Mouse (Mus musculus): ENCODE results near the gene Tnk2. TPM values are rescaled to one million over a fixed set of nuclear protein-coding genes. Genes with fewer than 3 reads are reported as not detected.

The Tnk2 gene
- total RNA-seq, 1 experiment: 47.1 TPM

DNA sequence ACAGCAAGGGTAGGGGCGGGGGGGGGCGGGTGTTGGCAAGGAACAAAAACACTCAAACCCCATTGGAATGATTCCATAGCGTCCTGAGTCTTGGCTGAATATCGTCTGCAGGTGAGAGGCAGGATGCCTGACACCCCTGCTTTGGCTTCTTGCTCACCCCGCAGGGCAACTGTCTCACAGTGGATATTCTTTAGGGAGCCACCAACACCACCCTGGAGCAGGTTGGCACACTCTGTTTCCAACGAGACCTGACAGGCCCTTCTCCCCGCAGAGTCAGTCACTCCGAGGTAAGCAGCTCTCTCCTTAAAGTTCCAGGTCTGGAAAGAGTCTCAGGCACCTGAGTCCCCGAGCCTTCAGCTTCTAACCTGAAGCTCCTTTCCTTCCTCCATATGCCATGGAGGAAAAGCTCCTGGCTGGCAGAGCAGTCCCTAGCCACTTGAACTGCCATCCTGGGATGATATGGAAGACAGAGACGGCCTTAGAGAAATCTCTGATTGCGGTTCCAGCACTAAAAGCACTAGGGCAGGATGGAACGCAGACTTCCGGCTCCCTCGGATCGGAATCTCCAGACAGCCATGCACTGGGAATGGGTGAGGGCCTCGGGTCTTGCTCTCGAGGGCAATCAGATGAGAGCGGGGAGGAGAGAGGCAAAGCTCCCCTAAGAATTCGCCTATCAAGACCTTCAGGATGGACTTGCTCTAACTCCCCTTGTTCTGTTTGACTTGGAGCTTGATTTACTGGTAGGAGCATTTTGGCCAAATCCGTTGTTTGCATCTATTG, 2.0 kb upstream of the Tnk2 start:
- DNase-seq (ENCODE audit: low read depth, low spot score): no peak
- Histone ChIP-seq H3K4me1 (ENCODE audit: control insufficient read depth in 2 of 2, insufficient read depth in 2 of 2, low read length in 2 of 2, poor library complexity in 1 of 2) (peaks cover 4 to 28% of the 10 kb centered on the region in 2 experiments; a peak in 1 of 4 replicates), H3K4me3 (ENCODE audit: insufficient read depth in 1 of 2, low read depth in 1 of 2, low read length in 2 of 2, poor library complexity in 1 of 2, severe bottlenecking in 1 of 2) (peak overlapping the region; percentile 23 to 32; a peak in 3 of 4 replicates), H3K36me3 (ENCODE audit: control insufficient read depth, insufficient read depth, low read length, poor library complexity, severe bottlenecking) (no peaks in the 10 kb centered on the region), H3K9me3 (ENCODE audit: control insufficient read depth, insufficient read depth, low read depth, low read length) (no peaks in the 10 kb centered on the region), H3K27ac (ENCODE audit: insufficient read depth, low read depth, low read length, poor library complexity, severe bottlenecking) (no peak overlapping the region), H3K9ac (ENCODE audit: insufficient read depth, low read depth, low read length, poor library complexity, severe bottlenecking) (peak overlapping the region; percentile 63; the same call in 1 of the 2 replicates)
- no peak for TF ChIP-seq CHD2 (IDR thresholded peaks at IDR 0.05; ENCODE audit: low read depth, low read length)
- no peak for TF ChIP-seq HCFC1 (IDR thresholded peaks at IDR 0.05; ENCODE audit: borderline replicate concordance, insufficient read depth, low read length)
- no peak for TF ChIP-seq MAFK (IDR thresholded peaks at IDR 0.05; ENCODE audit: insufficient read depth, low read depth, low read length)
- no peak for TF ChIP-seq ZNF384 (IDR thresholded peaks at IDR 0.05; ENCODE audit: low read depth, low read length)
- no peak for TF ChIP-seq ZC3H11A (IDR thresholded peaks at IDR 0.05; ENCODE audit: borderline replicate concordance, low read depth, low read length)
- in situ Hi-C loops (cut with MboI; ENCODE audit: low sequenced_read_pairs in 2 of 2, unreplicated experiment in 2 of 2): no loop called here

DNA sequence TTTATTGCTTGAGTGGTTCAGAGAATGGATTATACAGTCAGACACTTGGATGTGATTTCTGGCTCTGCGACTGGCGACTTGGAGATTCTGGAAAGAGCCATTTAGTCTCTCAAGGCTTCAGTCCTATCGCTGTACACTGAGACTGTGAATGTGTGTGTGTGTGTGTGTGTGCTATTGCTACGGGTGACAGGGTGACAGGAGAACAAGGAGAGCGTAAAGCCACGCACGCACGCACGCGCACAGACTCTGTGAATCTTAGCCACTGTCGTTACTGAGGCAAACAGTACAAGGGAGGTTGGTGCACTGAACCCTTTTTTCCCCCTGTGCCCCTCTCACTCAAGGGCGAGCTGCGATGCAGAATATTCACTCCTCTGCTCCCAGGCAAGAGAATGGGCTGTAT, 1.4 kb upstream of the Tnk2 start:
- H3K9me3 ChIP-seq (ENCODE audit: control insufficient read depth, insufficient read depth, low read depth, low read length): no peaks in the 10 kb centered on the region
- in situ Hi-C loops (cut with MboI; ENCODE audit: low sequenced_read_pairs in 2 of 2, unreplicated experiment in 2 of 2): no loop called here
- H3K27ac ChIP-seq (ENCODE audit: insufficient read depth, low read depth, low read length, poor library complexity, severe bottlenecking): no peak overlapping the region
- H3K4me3 ChIP-seq (ENCODE audit: insufficient read depth in 1 of 2, low read depth in 1 of 2, low read length in 2 of 2, poor library complexity in 1 of 2, severe bottlenecking in 1 of 2): peak overlapping the region; percentile 11 to 23; a peak in 2 of 4 replicates
- H3K9ac ChIP-seq (ENCODE audit: insufficient read depth, low read depth, low read length, poor library complexity, severe bottlenecking): peak overlapping the region; percentile 63; the same call in 1 of the 2 replicates
- no peaks in the 10 kb centered on the region for H3K36me3 ChIP-seq (ENCODE audit: control insufficient read depth, insufficient read depth, low read length, poor library complexity, severe bottlenecking)
- no peak for DNase-seq (ENCODE audit: low read depth, low spot score)
- TF ChIP-seq ZNF384 (IDR thresholded peaks at IDR 0.05; ENCODE audit: low read depth, low read length) (no peak), CHD2 (IDR thresholded peaks at IDR 0.05; ENCODE audit: low read depth, low read length) (no peak), MAFK (IDR thresholded peaks at IDR 0.05; ENCODE audit: insufficient read depth, low read depth, low read length) (no peak), ZC3H11A (IDR thresholded peaks at IDR 0.05; ENCODE audit: borderline replicate concordance, low read depth, low read length) (no peak), HCFC1 (IDR thresholded peaks at IDR 0.05; ENCODE audit: borderline replicate concordance, insufficient read depth, low read length) (no peak)
- H3K4me1 ChIP-seq (ENCODE audit: control insufficient read depth in 2 of 2, insufficient read depth in 2 of 2, low read length in 2 of 2, poor library complexity in 1 of 2): peaks cover 1 to 24% of the 10 kb centered on the region in 2 experiments; a peak in 1 of 4 replicates

DNA sequence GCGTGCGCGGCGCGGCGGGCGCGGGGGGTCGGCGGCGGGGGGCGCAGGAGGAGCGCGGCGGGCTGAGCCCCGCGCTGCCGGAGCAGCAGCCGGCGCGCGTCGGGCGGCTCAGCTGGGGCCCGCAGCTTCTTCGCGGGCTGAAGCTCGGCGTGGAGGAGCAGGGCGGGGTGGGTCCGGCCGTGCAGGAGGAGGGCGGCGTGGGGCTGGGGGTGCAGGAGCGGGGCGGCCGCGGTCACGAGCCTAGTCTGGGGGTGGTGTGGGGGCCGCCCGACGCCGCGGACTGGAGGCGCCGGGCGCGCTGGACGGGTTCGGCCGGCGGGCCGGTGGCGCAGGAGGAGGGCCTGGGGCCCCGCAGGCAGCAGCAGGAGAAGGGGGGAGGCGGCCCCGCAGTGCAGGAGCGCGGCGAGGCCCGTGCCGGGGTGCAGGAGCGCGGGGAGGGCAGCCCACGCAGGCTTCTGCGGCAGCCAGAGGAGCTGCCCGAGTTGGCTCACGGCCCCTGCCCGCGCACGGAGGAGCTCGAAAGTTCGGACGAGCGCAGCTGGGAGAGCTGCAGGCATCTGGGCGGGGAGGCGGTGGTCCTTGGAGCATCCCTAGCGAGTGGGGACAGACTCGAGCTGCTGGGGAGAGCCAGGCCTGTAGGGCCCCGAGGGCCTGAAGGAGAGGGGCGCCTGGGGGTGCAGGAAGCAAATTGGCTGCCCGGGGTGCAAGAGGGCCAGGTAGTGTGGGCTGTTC, 561 bp downstream of the Tnk2 start:
- H3K9me3 ChIP-seq (ENCODE audit: control insufficient read depth, insufficient read depth, low read depth, low read length): no peaks in the 10 kb centered on the region

DNA sequence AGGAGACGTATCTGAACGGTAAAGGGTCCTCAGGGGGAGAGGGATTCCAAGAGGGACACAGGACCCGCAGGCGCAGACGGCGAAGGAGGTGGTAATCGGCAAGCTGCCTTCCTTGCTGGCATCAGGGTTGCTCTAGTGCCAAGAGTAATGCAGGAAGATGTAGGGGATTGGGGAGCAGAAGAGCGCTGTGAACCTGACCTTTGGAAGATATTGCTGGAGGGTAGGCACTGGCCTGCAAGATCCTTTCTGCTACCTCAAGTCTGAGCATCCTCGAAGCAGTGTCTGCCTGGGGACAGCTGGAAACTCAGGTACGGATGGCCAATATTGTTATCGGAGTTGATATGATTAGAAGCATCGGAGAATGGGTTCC, 1.1 kb downstream of the Tnk2 start:
- in situ Hi-C loops (cut with MboI; ENCODE audit: low sequenced_read_pairs in 2 of 2, unreplicated experiment in 2 of 2): no loop called here
- H3K9ac ChIP-seq (ENCODE audit: insufficient read depth, low read depth, low read length, poor library complexity, severe bottlenecking): peak overlapping the region; percentile 84
- H3K4me1 ChIP-seq (ENCODE audit: control insufficient read depth in 2 of 2, insufficient read depth in 2 of 2, low read length in 2 of 2, poor library complexity in 1 of 2): peaks cover 1 to 18% of the 10 kb centered on the region in 2 experiments; a peak in 1 of 4 replicates
- H3K27ac ChIP-seq (ENCODE audit: insufficient read depth, low read depth, low read length, poor library complexity, severe bottlenecking): no peak overlapping the region
- peak overlapping the region; percentile 69 to 95 for H3K4me3 ChIP-seq (ENCODE audit: insufficient read depth in 1 of 2, low read depth in 1 of 2, low read length in 2 of 2, poor library complexity in 1 of 2, severe bottlenecking in 1 of 2)
- TF ChIP-seq MAFK (IDR thresholded peaks at IDR 0.05; ENCODE audit: insufficient read depth, low read depth, low read length): no peak
- no peak for TF ChIP-seq ZNF384 (IDR thresholded peaks at IDR 0.05; ENCODE audit: low read depth, low read length)
- no peak for TF ChIP-seq ZC3H11A (IDR thresholded peaks at IDR 0.05; ENCODE audit: borderline replicate concordance, low read depth, low read length)
- no peak for TF ChIP-seq HCFC1 (IDR thresholded peaks at IDR 0.05; ENCODE audit: borderline replicate concordance, insufficient read depth, low read length)
- TF ChIP-seq CHD2 (IDR thresholded peaks at IDR 0.05; ENCODE audit: low read depth, low read length): no peak
- peaks cover 2% of the 10 kb centered on the region; the same call in 1 of the 2 replicates for H3K36me3 ChIP-seq (ENCODE audit: control insufficient read depth, insufficient read depth, low read length, poor library complexity, severe bottlenecking)
- no peak for DNase-seq (ENCODE audit: low read depth, low spot score)
- H3K9me3 ChIP-seq (ENCODE audit: control insufficient read depth, insufficient read depth, low read depth, low read length): no peaks in the 10 kb centered on the region

More for the DNA sequence above, 561 bp downstream of the Tnk2 start:
- no peak for DNase-seq (ENCODE audit: low read depth, low spot score)
- H3K27ac ChIP-seq (ENCODE audit: insufficient read depth, low read depth, low read length, poor library complexity, severe bottlenecking): peak overlapping the region; percentile 59
- in situ Hi-C loops (cut with MboI; ENCODE audit: low sequenced_read_pairs in 2 of 2, unreplicated experiment in 2 of 2): no loop called here
- TF ChIP-seq MAFK (IDR thresholded peaks at IDR 0.05; ENCODE audit: insufficient read depth, low read depth, low read length) (no peak), CHD2 (IDR thresholded peaks at IDR 0.05; ENCODE audit: low read depth, low read length) (no peak), HCFC1 (IDR thresholded peaks at IDR 0.05; ENCODE audit: borderline replicate concordance, insufficient read depth, low read length) (peak; percentile 58; the same call in 1 of the 2 replicates), ZC3H11A (IDR thresholded peaks at IDR 0.05; ENCODE audit: borderline replicate concordance, low read depth, low read length) (no peak)
- peak overlapping the region; percentile 69 to 95 for H3K4me3 ChIP-seq (ENCODE audit: insufficient read depth in 1 of 2, low read depth in 1 of 2, low read length in 2 of 2, poor library complexity in 1 of 2, severe bottlenecking in 1 of 2)
- H3K36me3 ChIP-seq (ENCODE audit: control insufficient read depth, insufficient read depth, low read length, poor library complexity, severe bottlenecking): peaks cover 2% of the 10 kb centered on the region; the same call in 1 of the 2 replicates
- H3K4me1 ChIP-seq (ENCODE audit: control insufficient read depth in 2 of 2, insufficient read depth in 2 of 2, low read length in 2 of 2, poor library complexity in 1 of 2): peaks cover 1 to 18% of the 10 kb centered on the region in 2 experiments; a peak in 1 of 4 replicates
- peak overlapping the region; percentile 84 for H3K9ac ChIP-seq (ENCODE audit: insufficient read depth, low read depth, low read length, poor library complexity, severe bottlenecking)

All from ES-E14 (cell line).